Mouse (Mus musculus) activated CD4-positive, CD25-positive, alpha-beta regulatory T cell, adult 4 months (primary cell): ENCODE data around the gene Gm17482. TPM values are rescaled to one million over a fixed set of nuclear protein-coding genes. Genes with fewer than 3 reads are reported as not detected.

Experiments used
- ATAC-seq: one replicate; pipeline ENCODE4 v1.8.0; 2017
- polyA plus RNA-seq, 2 experiments: library from polyadenylated mRNA; unstranded; fragments of 100-300 nt; shearing (Covaris generic); gene quantifications; one replicate each; pipeline ENCODE4 v1.2.1; 2017

Gm17482 gene
- polyA plus RNA-seq, 2 experiments from 2014 or later, result not detected

- no peak for ATAC-seq
Observed at GRCm38 (mm10) chr6:115293877-115294276, 66.7 kb downstream of the Gm17482 start.

- ATAC-seq, result no peak
Observed at GRCm38 (mm10) chr6:115307134-115307533, 80.0 kb downstream of the Gm17482 start.

Other genes with a start within 250 kb of the Gm17482 start
- 10 to 100 TPM; 26.7 to 33.3 TPM for gene Tamm41, start 189.5 kb upstream of the Gm17482 start, polyA plus RNA-seq
- not detected for gene Syn2, start 92.4 kb upstream of the Gm17482 start, polyA plus RNA-seq
- gene Timp4, start 24.9 kb downstream of the Gm17482 start, polyA plus RNA-seq, result under 1 TPM in 1 of 2 experiments, not detected in 1; 0.25 TPM
- gene Pparg, start 133.6 kb downstream of the Gm17482 start, polyA plus RNA-seq, result 1 to 10 TPM in 1 of 2 experiments, under 1 TPM in 1; 0.78 to 1.6 TPM